Mouse (Mus musculus): ENCODE measurements at regions not wholly inside any gene's neighbourhood (a gene's known extent, or its start where the extent isn't known, plus 50 kb on each side); places are given as distances from the start of the nearest gene placed in this dataset.

GRCm38 (mm10) chr10:118006827-118007550, 134.6 kb upstream of the Mdm1 start:
- Histone ChIP-seq H3K4me3 (ENCODE audit: insufficient read depth, low read depth, low read length) (no peak overlapping the region), H3K4me1 (ENCODE audit: control insufficient read depth, insufficient read depth, low read length) (no peaks in the 10 kb centered on the region), H3K27ac (replicated peaks; ENCODE audit: insufficient read depth, low read depth, low read length) (no peak overlapping the region), H3K27me3 (ENCODE audit: control insufficient read depth, insufficient read depth, low read length) (no peaks in the 10 kb centered on the region), H3K9ac (ENCODE audit: low read depth, low read length) (no peak overlapping the region), H3K36me3 (ENCODE audit: control insufficient read depth, insufficient read depth, low read length) (no peaks in the 10 kb centered on the region), H3K79me2 (ENCODE audit: control insufficient read depth, insufficient read depth, low read length) (no peaks in the 10 kb centered on the region)
- WGBS: 78% methylated on average over 14 of the region's 14 CpGs
- TF ChIP-seq POLR2A (IDR thresholded peaks at IDR 0.05; ENCODE audit: extremely low read depth, insufficient read depth, low read length): no peak
- no peak for TF ChIP-seq CTCF (IDR thresholded peaks at IDR 0.05; ENCODE audit: low read depth, low read length)
- no peak for DNase-seq (ENCODE audit: extremely low read depth, low read depth, low spot score)

- no peak for DNase-seq (ENCODE audit: extremely low read depth, low read depth, low spot score)
- no peaks in the 10 kb centered on the region for H3K36me3 ChIP-seq (ENCODE audit: control insufficient read depth, insufficient read depth, low read length)
- H3K27me3 ChIP-seq (ENCODE audit: control insufficient read depth, insufficient read depth, low read length): no peaks in the 10 kb centered on the region
- no peak overlapping the region for H3K9ac ChIP-seq (ENCODE audit: low read depth, low read length)
- no peaks in the 10 kb centered on the region for H3K79me2 ChIP-seq (ENCODE audit: control insufficient read depth, insufficient read depth, low read length)
- TF ChIP-seq POLR2A (IDR thresholded peaks at IDR 0.05; ENCODE audit: extremely low read depth, insufficient read depth, low read length): no peak
- no peak for TF ChIP-seq CTCF (IDR thresholded peaks at IDR 0.05; ENCODE audit: low read depth, low read length)
- H3K4me3 ChIP-seq (ENCODE audit: insufficient read depth, low read depth, low read length): no peak overlapping the region
- 85% methylated on average over 7 of the region's 7 CpGs for WGBS
- no peaks in the 10 kb centered on the region for H3K4me1 ChIP-seq (ENCODE audit: control insufficient read depth, insufficient read depth, low read length)
- H3K27ac ChIP-seq (replicated peaks; ENCODE audit: insufficient read depth, low read depth, low read length): no peak overlapping the region
Observed at GRCm38 (mm10) chr10:118007846-118008245, 133.8 kb upstream of the Mdm1 start.

GRCm38 (mm10) chr10:118011687-118012567, 129.7 kb upstream of the Mdm1 start:
- Histone ChIP-seq H3K9ac (ENCODE audit: low read depth, low read length) (no peak overlapping the region), H3K79me2 (ENCODE audit: control insufficient read depth, insufficient read depth, low read length) (no peaks in the 10 kb centered on the region), H3K4me1 (ENCODE audit: control insufficient read depth, insufficient read depth, low read length) (no peaks in the 10 kb centered on the region), H3K27ac (replicated peaks; ENCODE audit: insufficient read depth, low read depth, low read length) (no peak overlapping the region), H3K4me3 (ENCODE audit: insufficient read depth, low read depth, low read length) (no peak overlapping the region), H3K27me3 (ENCODE audit: control insufficient read depth, insufficient read depth, low read length) (no peaks in the 10 kb centered on the region), H3K36me3 (ENCODE audit: control insufficient read depth, insufficient read depth, low read length) (no peaks in the 10 kb centered on the region)
- 75% methylated on average over 10 of the region's 10 CpGs for WGBS
- peak; percentile 35 for DNase-seq (ENCODE audit: extremely low read depth, low read depth, low spot score)
- no peak for TF ChIP-seq POLR2A (IDR thresholded peaks at IDR 0.05; ENCODE audit: extremely low read depth, insufficient read depth, low read length)
- no peak for TF ChIP-seq CTCF (IDR thresholded peaks at IDR 0.05; ENCODE audit: low read depth, low read length)

GRCm38 (mm10) chr10:118028831-118029230, 112.8 kb upstream of the Mdm1 start:
- DNase-seq (ENCODE audit: extremely low read depth, low read depth, low spot score): no peak
- H3K79me2 ChIP-seq (ENCODE audit: control insufficient read depth, insufficient read depth, low read length): no peaks in the 10 kb centered on the region
- H3K27me3 ChIP-seq (ENCODE audit: control insufficient read depth, insufficient read depth, low read length): no peaks in the 10 kb centered on the region
- 84% methylated on average over 9 of the region's 9 CpGs for WGBS
- no peak overlapping the region for H3K4me3 ChIP-seq (ENCODE audit: insufficient read depth, low read depth, low read length)
- H3K9ac ChIP-seq (ENCODE audit: low read depth, low read length): no peak overlapping the region
- H3K27ac ChIP-seq (replicated peaks; ENCODE audit: insufficient read depth, low read depth, low read length): no peak overlapping the region
- TF ChIP-seq POLR2A (IDR thresholded peaks at IDR 0.05; ENCODE audit: extremely low read depth, insufficient read depth, low read length): no peak
- TF ChIP-seq CTCF (IDR thresholded peaks at IDR 0.05; ENCODE audit: low read depth, low read length): no peak
- H3K36me3 ChIP-seq (ENCODE audit: control insufficient read depth, insufficient read depth, low read length): no peaks in the 10 kb centered on the region
- no peaks in the 10 kb centered on the region for H3K4me1 ChIP-seq (ENCODE audit: control insufficient read depth, insufficient read depth, low read length)

- Histone ChIP-seq H3K79me2 (ENCODE audit: control insufficient read depth, insufficient read depth, low read length) (no peaks in the 10 kb centered on the region), H3K4me3 (ENCODE audit: insufficient read depth, low read depth, low read length) (no peak overlapping the region), H3K9ac (ENCODE audit: low read depth, low read length) (no peak overlapping the region), H3K4me1 (ENCODE audit: control insufficient read depth, insufficient read depth, low read length) (no peaks in the 10 kb centered on the region), H3K27ac (replicated peaks; ENCODE audit: insufficient read depth, low read depth, low read length) (no peak overlapping the region), H3K27me3 (ENCODE audit: control insufficient read depth, insufficient read depth, low read length) (no peaks in the 10 kb centered on the region; the same call in 1 of the 2 replicates), H3K36me3 (ENCODE audit: control insufficient read depth, insufficient read depth, low read length) (no peaks in the 10 kb centered on the region)
- 74% methylated on average over 17 of the region's 17 CpGs for WGBS
- TF ChIP-seq CTCF (IDR thresholded peaks at IDR 0.05; ENCODE audit: low read depth, low read length) (no peak), POLR2A (IDR thresholded peaks at IDR 0.05; ENCODE audit: extremely low read depth, insufficient read depth, low read length) (no peak)
- DNase-seq (ENCODE audit: extremely low read depth, low read depth, low spot score): no peak
Observed at GRCm38 (mm10) chr10:118034401-118034800, 107.2 kb upstream of the Mdm1 start.
